Mouse (Mus musculus) lung, embryonic 15.5 days (tissue): ENCODE results near the gene Fhod1. TPM values are rescaled to one million over a fixed set of nuclear protein-coding genes. Genes with fewer than 3 reads are reported as not detected.
A peak's percentile ranks its signal among the peaks of the same experiment; 100 is the strongest.

Experiments
- ATAC-seq: fragments of 200-750 bp; cut with Nextera tagmentation; 2 replicates; pipeline ENCODE4 v1.8.0; 2017; ENCODE audit warnings: moderate number of reproducible peaks, borderline replicate concordance; ENCODE audit not compliant: low FRiP score, low TSS enrichment; ENCODE audit errors: extremely low read depth
- H3K27ac ChIP-seq: fragments of 300-500 bp; sonication (generic); 2 replicates; pipeline ENCODE4 v1.5.1; 2015; ENCODE audit warnings: moderate library complexity, mild to moderate bottlenecking, inconsistent platforms
- H3K27me3 ChIP-seq: fragments of 300-500 bp; sonication (generic); 2 replicates; pipeline ENCODE4 v1.6.1; 2015; ENCODE audit warnings: inconsistent platforms
- H3K36me3 ChIP-seq: fragments of 300-500 bp; sonication (generic); 2 replicates; pipeline ENCODE4 v1.6.1; 2015; ENCODE audit warnings: inconsistent platforms
- H3K4me1 ChIP-seq: fragments of 300-500 bp; sonication (generic); 2 replicates; pipeline ENCODE4 v1.6.1; 2015; ENCODE audit warnings: inconsistent platforms
- H3K4me2 ChIP-seq: fragments of 300-500 bp; sonication (generic); 2 replicates; pipeline ENCODE4 v1.6.1; 2015; ENCODE audit warnings: inconsistent platforms, mild to moderate bottlenecking, moderate library complexity
- H3K4me3 ChIP-seq: fragments of 300-500 bp; sonication (generic); 2 replicates; pipeline ENCODE4 v1.5.1; 2015; ENCODE audit warnings: mild to moderate bottlenecking, inconsistent platforms
- H3K9ac ChIP-seq: fragments of 300-500 bp; sonication (generic); 2 replicates; pipeline ENCODE4 v1.6.1; 2015; ENCODE audit warnings: inconsistent platforms
- H3K9me3 ChIP-seq: fragments of 300-500 bp; sonication (generic); 2 replicates; pipeline ENCODE4 v1.6.1; 2016; ENCODE audit warnings: inconsistent platforms
- WGBS: fragments of 180-500 bp; shearing (Covaris S2); methylation state at CpG from one replicate; pipeline ENCODE4 v1.1.7; 2015; 5-methylcytosine and 5-hydroxymethylcytosine counted together
- polyA plus RNA-seq: library from polyadenylated mRNA; unstranded; fragments of >200 nt; fragmentation: Nextera tagmentation; extraction: Ambion mirVana; gene quantifications from 2 replicates; pipeline ENCODE4 v1.2.1, GENCODE M21; 2015

The Fhod1 gene
- polyA plus RNA-seq, 1 experiment from 2014 or later, result 11.9 TPM

DNA sequence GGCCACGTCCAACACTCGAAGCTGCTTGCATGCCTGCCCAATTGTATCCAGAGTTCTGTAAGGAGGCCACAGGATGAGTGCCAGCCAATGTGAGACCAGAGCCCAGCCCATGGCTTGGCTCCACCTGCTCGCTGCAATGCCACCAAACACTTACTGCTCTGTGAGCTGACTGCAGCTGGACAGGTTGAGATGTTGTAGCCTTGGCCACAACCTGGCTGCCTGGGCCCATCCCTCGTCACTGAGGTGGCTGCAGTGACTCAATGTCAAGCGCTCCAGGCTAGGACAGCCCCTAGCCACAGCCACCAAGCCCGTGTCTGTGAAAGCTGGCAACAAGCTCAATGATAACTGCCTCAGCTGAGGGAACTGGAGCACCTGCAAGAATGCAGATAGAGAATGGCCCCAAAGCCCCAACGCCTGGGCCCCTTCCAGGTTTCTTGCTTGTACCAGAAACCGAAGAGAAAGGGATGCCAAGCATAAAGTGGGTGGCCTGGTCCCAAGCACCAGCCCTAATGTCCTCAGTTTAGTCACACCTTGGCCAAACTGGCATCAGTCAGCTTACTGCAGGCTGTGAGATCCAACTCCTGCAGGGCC is 34.8 kb downstream of the Fhod1 start:
- Histone ChIP-seq H3K9ac (no peak overlapping the region), H3K4me3 (no peak overlapping the region), H3K9me3 (no peaks in the 10 kb centered on the region), H3K27ac (no peak overlapping the region), H3K36me3 (peaks cover 55% of the 10 kb centered on the region), H3K4me1 (0 out of 2 replicates have a peak, but pooled peaks cover 3% of the 10 kb centered on the region), H3K4me2 (no peak overlapping the region), H3K27me3 (no peaks in the 10 kb centered on the region)
- WGBS, result 86% methylated on average over 8 of the region's 8 CpGs
- ATAC-seq, result no peak

DNA sequence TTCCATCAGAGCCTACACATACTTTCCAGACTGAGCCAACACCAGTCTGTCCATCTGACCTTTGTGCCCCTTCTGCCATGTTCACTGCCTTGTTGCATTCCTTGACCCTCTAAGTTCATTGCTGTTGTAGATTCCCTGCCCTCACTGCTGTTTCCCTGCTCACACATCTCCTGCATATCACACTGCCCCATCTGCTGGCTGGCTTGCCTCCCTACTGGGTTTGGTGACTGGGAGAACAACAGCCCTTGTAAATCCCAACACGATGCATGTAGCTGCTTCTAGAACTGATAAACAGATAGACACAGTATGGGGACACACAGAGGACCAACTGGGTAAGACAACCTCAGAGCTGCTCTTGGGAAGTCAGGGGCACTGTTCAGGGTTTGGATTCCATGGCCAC is 36.0 kb downstream of the Fhod1 start:
- H3K9me3 ChIP-seq, result no peaks in the 10 kb centered on the region
- no peak overlapping the region for H3K4me2 ChIP-seq
- no peaks in the 10 kb centered on the region for H3K27me3 ChIP-seq
- H3K9ac ChIP-seq, result no peak overlapping the region
- H3K27ac ChIP-seq, result no peak overlapping the region
- H3K36me3 ChIP-seq, result peaks cover 65% of the 10 kb centered on the region
- 82% methylated on average over 1 of the region's 1 CpGs for WGBS
- H3K4me3 ChIP-seq, result no peak overlapping the region
- H3K4me1 ChIP-seq, result 0 out of 2 replicates have a peak, but pooled peaks cover 3% of the 10 kb centered on the region
- ATAC-seq, result no peak

DNA sequence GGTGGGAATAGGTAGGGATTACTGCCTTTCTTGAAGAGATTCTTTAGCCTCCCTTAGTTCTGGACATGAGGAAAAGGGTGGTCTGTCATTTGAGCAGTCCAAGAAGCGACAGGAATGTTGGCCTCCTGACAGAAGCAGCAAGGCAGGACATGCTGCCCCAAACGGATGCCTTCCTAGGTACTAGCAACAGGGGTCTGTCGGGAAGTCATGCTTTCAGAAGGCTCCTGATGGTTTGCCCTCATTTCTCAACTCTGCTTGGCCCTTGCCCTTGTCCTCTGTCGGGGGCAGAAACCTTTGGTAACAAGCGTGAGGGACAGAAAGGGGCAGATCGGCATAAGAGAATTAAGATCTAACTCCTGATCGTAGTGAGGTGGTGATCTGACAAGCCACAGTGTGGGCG is 37.6 kb downstream of the Fhod1 start:
- WGBS, result 78% methylated on average over 8 of the region's 8 CpGs
- Histone ChIP-seq H3K4me3 (no peak overlapping the region), H3K36me3 (peaks cover 59% of the 10 kb centered on the region), H3K9me3 (no peaks in the 10 kb centered on the region), H3K4me1 (peaks cover 14% of the 10 kb centered on the region), H3K27ac (no peak overlapping the region), H3K4me2 (no peak overlapping the region), H3K9ac (no peak overlapping the region), H3K27me3 (no peaks in the 10 kb centered on the region)
- ATAC-seq, result no peak

DNA sequence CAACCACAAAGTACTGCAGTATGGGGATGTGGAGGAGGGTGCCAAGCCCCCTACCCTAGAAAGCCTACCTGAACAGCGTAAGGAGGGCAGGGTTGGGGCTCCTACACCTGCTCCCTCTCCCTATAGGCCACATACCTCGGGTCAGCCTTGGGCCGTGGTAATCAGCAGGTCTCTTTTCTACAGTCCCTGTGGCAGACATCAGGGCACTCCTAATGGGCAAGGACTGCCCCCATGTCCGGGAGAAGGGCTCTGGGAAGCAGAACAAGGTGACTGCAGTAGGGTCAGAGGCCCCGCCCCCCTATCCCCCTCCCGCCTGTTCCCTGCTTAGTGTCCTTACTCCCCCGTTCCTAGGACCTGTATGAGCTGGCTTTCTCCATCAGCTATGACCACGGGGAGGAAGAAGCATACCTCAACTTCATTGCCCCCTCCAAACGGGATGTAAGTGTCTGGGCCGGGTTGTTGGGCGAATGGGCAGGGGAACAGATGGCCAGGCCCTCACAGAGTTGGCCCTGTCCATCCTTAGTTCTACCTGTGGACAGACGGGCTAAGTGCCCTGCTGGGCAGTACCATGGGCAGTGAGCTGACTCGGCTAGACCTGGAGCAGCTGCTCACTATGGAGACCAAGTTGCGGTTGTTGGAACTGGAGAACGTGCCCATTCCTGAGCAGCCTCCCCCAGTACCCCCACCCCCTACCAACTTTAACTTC is 38.5 kb downstream of the Fhod1 start:
- H3K36me3 ChIP-seq, result peaks cover 60% of the 10 kb centered on the region
- no peak for ATAC-seq

DNA sequence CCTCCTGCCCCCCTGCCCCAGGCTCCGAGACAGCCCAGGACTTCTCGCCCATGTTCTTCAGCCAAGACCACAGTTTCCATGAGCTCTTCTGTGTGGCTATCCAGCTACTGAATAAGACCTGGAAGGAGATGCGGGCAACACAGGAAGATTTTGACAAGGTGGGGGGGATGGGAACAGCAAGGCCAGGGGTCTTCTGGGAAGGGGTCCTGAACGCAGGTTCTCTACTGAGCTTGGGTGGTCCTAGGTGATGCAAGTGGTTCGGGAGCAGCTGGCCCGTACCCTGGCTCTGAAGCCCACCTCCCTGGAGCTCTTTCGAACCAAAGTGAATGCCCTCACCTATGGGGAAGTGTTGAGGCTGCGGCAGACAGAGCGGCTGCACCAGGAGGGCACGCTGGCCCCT is 39.3 kb downstream of the Fhod1 start:
- ATAC-seq, result no peak

More for the DNA sequence above, 38.5 kb downstream of the Fhod1 start:
- Histone ChIP-seq H3K27ac (no peak overlapping the region), H3K9me3 (no peaks in the 10 kb centered on the region), H3K4me1 (peaks cover 22% of the 10 kb centered on the region), H3K4me3 (no peak overlapping the region), H3K9ac (no peak overlapping the region), H3K27me3 (no peaks in the 10 kb centered on the region), H3K4me2 (no peak overlapping the region)
- 75% methylated on average over 15 of the region's 15 CpGs for WGBS

DNA sequence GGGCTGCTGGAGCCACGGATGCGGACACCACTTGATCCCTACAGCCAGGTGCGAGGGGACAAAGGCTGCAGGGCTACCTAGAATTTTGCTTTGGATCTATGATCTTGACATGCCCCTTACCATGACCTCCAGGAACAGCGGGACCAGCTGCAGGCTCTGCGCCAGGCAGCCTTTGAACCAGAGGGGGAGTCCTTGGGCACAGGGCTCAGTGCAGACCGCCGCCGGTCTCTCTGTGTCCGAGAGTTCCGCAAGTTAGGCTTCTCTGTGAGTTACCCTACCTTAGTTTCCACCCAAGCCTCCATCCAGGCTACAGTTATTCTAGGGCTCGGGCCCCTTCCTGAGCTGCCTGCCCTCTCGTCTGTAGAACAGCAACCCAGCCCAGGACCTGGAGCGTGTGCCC is 40.1 kb downstream of the Fhod1 start:
- Histone ChIP-seq H3K27me3 (no peaks in the 10 kb centered on the region), H3K9ac (no peak overlapping the region), H3K36me3 (peaks cover 54% of the 10 kb centered on the region), H3K4me2 (no peak overlapping the region), H3K4me1 (peaks cover 27% of the 10 kb centered on the region), H3K9me3 (no peaks in the 10 kb centered on the region), H3K27ac (no peak overlapping the region), H3K4me3 (no peak overlapping the region)
- ATAC-seq, result no peak
- WGBS, result 95% methylated on average over 13 of the region's 13 CpGs

More for the DNA sequence above, 39.3 kb downstream of the Fhod1 start:
- H3K27ac ChIP-seq, result no peak overlapping the region
- 90% methylated on average over 10 of the region's 10 CpGs for WGBS
- no peaks in the 10 kb centered on the region for H3K27me3 ChIP-seq
- H3K4me2 ChIP-seq, result no peak overlapping the region
- H3K4me3 ChIP-seq, result no peak overlapping the region
- peaks cover 27% of the 10 kb centered on the region for H3K4me1 ChIP-seq
- no peak overlapping the region for H3K9ac ChIP-seq
- peaks cover 56% of the 10 kb centered on the region for H3K36me3 ChIP-seq
- no peaks in the 10 kb centered on the region for H3K9me3 ChIP-seq

DNA sequence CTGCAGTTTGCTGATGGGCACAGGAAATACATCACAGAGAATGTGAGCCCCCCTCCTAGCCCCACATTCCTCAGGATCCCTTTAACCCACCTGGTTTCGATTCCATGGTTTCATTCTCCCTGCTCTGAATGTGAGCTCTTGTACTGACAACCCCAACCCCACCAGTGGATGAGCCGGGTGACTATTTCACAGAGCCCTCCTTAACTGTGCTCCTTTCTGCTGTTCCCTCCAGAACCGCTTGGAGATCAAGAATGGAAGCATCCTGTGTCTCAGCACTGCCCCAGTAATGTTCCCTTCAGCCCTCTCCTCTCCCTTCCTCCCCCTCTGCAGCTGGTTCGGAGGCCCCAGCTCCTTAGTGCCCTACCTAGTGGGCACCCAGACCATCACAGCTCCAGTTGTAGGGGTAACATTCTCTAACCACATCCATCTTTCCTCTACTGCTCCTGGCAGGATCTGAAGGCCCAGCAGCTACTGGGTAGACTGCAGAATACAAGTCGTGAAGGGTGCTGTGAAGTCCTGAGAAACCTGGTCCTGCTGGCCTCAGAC is 41.5 kb downstream of the Fhod1 start:
- peak overlapping the region; percentile 44 for H3K4me3 ChIP-seq
- peak overlapping the region; percentile 58 for H3K9ac ChIP-seq
- WGBS, result 26% methylated on average over 5 of the region's 5 CpGs
- no peaks in the 10 kb centered on the region for H3K27me3 ChIP-seq
- peak; percentile 37 for ATAC-seq
- peaks cover 53% of the 10 kb centered on the region for H3K36me3 ChIP-seq
- H3K27ac ChIP-seq, result peak overlapping the region; percentile 89
- peak overlapping the region; percentile 73 for H3K4me2 ChIP-seq
- H3K4me1 ChIP-seq, result peaks cover 27% of the 10 kb centered on the region
- H3K9me3 ChIP-seq, result no peaks in the 10 kb centered on the region

DNA sequence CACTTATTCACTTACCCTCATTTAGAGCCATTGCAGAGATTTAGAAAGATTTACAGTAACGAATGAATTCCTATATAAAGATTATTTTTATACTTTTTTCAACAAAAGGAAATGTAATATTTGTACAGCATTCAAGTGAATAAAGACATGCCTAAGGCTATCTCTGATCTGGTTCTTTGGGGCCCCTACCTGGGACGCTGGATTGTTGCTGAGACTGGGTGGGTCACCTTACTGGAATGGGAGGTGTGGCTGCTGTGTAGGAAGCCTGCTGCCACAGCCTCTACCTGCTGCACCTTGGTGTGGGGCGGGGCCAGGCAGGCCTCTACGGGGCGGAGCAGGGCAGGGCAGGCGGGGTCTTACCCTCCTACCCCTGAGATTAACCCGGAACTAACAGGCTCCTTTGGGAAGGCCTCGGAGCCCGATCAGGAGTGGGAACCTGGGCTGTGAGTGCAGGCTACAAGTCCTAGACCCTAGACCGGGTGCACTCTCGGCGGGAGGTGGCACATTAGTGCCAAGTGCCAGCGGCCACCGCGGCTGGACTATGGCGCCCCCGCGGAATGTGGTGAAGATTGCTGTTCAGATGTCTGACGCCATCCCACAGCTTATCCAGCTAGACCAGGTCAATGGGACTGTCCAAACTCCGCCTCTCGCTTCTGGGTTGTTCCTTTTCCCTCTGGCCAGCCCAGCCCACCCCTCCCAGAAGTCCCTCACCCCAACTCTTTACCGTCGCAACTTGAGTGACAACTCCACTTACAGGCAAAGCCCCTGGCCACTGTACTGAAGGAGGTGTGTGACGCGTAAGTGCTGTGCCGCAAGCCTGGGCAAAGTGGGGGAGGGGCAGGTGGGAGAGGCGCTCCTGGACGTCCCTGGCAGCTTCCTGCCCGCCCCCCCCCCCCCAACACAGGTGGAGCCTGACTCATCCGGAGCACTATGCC is 42.3 kb downstream of the Fhod1 start, which contains the start of gene Elmo3:
Gene Elmo3 (plus strand): TSS at position 391 of the 935 bp plus-strand sequence.
- Histone ChIP-seq H3K4me2 (peak within 1 kb of the TSS; percentile 73), H3K36me3 (peaks cover 60% of the 10 kb centered on the region), H3K4me1 (peaks cover 27% of the 10 kb centered on the region), H3K9ac (peak within 1 kb of the TSS; percentile 58), H3K27ac (peak within 1 kb of the TSS; percentile 89), H3K4me3 (peak within 1 kb of the TSS; percentile 44), H3K9me3 (no peaks in the 10 kb centered on the region), H3K27me3 (no peaks in the 10 kb centered on the region)
- peak; percentile 81 for ATAC-seq
- WGBS, result 5% methylated on average over 28 of the region's 30 CpGs

DNA sequence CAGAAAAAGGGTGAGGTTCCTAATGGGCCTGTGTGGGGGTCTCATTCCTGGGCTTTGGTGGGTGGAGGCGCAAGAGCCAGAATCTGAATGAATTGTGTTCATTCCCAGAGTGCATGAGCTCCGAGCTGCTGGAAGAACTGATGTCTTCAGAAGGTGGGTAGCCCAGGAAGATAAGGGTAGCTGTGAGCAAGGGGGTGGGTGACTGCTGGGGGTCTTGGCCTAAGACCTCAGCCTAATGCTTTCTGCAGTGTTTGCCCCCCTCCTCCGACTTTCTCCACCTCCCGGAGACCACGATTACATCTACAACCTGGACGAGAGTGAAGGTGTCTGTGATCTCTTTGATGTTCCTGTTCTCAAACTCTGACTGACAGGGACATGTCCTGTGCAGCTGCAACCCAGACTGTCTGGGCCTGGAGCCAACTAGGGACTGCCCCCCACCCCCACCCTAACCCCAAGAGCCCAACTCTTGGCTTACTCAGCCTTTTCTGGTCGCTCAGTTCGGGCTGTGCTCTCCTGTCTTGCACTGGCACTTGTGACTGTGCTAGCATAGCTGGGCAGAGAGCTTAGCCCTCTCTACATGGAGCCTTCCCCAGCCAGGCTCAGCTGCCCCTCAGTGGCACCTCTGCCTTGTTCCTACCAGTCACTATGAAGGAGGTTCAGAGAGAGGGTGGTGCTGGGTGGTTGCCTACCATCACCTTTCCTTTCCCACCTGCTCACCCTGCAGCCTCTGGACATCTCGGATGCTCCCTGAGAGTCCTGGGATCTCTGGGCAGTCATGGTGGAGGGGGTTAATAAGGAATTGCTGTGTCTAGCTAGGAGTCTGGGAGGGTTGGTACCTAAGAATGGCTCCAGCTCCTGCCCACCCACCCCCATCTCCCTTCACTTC is 43.2 kb downstream of the Fhod1 start:
- peaks cover 31% of the 10 kb centered on the region for H3K4me1 ChIP-seq
- H3K9ac ChIP-seq, result no peak overlapping the region
- H3K27ac ChIP-seq, result peak overlapping the region; percentile 89
- H3K4me2 ChIP-seq, result no peak overlapping the region
- WGBS, result 34% methylated on average over 9 of the region's 9 CpGs
- H3K4me3 ChIP-seq, result no peak overlapping the region
- H3K9me3 ChIP-seq, result no peaks in the 10 kb centered on the region
- ATAC-seq, result peak; percentile 10; the same call in 1 of the 2 replicates
- peaks cover 66% of the 10 kb centered on the region for H3K36me3 ChIP-seq
- H3K27me3 ChIP-seq, result no peaks in the 10 kb centered on the region

DNA sequence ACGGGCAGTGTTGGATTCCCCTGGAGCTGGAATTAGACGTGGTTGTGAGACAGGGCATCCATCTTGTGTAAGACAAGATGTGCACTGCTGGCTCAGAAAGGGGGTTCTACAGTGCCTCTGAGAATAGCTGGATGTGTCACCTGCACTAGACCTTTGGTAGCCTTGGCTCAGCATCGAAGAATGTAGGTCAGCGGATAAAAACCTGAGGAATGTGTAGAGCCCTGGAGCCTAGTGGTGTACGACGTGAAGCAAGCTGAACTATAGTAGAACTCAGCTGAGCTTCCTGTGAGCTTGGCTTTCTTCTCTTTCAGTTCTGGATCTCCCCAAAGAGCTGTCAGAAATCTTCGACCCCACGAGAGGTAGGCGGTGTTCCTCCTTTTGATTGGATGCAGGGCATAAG is 43.9 kb downstream of the Fhod1 start:
- Histone ChIP-seq H3K4me1 (peaks cover 37% of the 10 kb centered on the region), H3K27me3 (no peaks in the 10 kb centered on the region), H3K9me3 (no peaks in the 10 kb centered on the region), H3K36me3 (peaks cover 61% of the 10 kb centered on the region), H3K4me3 (no peak overlapping the region), H3K9ac (no peak overlapping the region), H3K27ac (peak overlapping the region; percentile 47; the same call in 1 of the 2 replicates), H3K4me2 (no peak overlapping the region)
- ATAC-seq, result no peak
- WGBS, result 65% methylated on average over 9 of the region's 9 CpGs

DNA sequence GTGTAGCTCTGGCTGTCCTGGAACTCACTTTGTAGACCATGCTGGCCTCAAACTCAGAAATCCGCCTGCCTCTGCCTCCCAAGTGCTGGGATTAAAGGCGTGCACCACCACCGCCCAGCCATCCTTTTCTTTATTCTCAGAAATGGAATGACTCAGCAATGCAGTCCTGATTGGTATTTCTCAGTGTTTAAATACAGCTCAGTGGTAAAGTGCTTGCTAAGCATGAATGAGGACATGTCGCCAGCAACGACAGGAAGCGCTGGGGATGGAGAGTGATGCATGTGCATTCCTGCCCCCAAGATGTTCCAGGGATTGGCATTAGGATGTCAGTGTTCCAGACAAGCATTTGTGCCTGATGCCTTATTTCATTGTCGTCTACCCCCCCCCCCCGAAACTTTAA is 44.4 kb downstream of the Fhod1 start:
- peaks cover 56% of the 10 kb centered on the region for H3K36me3 ChIP-seq
- H3K27me3 ChIP-seq, result no peaks in the 10 kb centered on the region
- 74% methylated on average over 8 of the region's 8 CpGs for WGBS
- no peaks in the 10 kb centered on the region for H3K9me3 ChIP-seq
- H3K4me1 ChIP-seq, result peaks cover 42% of the 10 kb centered on the region
- no peak overlapping the region for H3K4me2 ChIP-seq
- no peak overlapping the region for H3K27ac ChIP-seq
- no peak for ATAC-seq
- H3K4me3 ChIP-seq, result no peak overlapping the region
- H3K9ac ChIP-seq, result no peak overlapping the region
